ENCODE assay signal across 8 mouse cellular contexts in the genomic region with DNA sequence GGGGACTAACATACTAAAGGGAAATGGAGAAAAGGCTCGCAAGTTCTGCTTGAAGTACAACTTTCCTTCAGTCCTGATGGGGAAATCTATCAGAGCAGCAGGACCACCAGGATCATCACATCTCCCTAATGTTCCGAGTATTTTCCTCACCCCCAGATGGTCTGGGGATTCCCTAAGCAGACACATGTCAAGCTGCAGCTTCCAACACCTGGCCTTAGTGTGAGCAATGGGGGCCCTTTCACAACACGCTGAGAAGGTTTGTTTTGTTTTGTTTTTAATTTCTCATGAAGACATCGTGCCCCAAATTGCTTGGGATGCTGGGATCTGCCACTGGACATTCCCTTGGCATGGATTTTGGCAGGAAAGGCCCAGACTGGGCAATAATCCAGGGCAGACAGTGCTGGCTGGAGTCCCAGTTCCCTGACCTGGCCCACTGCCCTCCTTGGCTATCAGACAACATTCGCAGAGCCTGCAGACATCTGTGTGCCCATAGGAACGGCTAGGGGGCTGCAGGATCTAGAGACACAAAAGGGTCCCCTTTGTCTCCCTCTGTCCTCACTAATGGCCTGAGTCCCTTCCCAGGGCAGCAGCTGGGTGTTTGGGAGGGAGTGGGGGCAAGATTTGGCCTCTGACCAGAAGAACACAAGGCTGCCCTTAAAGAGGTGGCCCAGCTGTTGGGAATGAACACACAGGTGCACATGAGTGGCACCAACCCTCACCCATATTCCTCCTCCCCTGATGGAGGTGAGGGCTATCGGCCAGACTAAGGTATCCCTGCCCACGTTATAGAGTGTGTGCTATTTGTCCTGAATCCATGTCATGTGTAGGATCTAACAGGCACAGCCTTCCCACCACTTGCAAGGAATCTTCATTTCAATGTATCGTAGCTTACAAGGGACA.
DNase-seq lines count a peak whose midpoint lies in the region; ATAC-seq and TF ChIP-seq lines count a peak whose summit lies in the region.

No protein-coding gene starts in this region.

- H3K36me3 ChIP-seq in heart, adult 2 months (ENCODE audit: control insufficient read depth, insufficient read depth, low read length), result no peaks in the 10 kb centered on the region
- no peaks in the 10 kb centered on the region for H3K36me3 ChIP-seq in heart, embryonic 10.5 days
- H3K36me3 ChIP-seq in midbrain, postnatal 0 days (ENCODE audit: insufficient read depth, low read length), result no peaks in the 10 kb centered on the region

- no peaks in the 10 kb centered on the region for H3K79me2 ChIP-seq in heart, adult 2 months (replicated peaks; ENCODE audit: control insufficient read depth, insufficient read depth, low read length)

- no peak for TF ChIP-seq EP300 in heart, adult 2 months (IDR thresholded peaks at IDR 0.05; ENCODE audit: insufficient read depth, low read depth, low read length)

- TF ChIP-seq POLR2A in heart, adult 2 months (IDR thresholded peaks at IDR 0.05; ENCODE audit: insufficient read depth, low read depth, low read length), result no peak

- 41% methylated on average over 9 of the region's 9 CpGs for WGBS in heart, adult 2 months
- WGBS in heart, embryonic 10.5 days, result 75% methylated on average over 9 of the region's 9 CpGs
- WGBS in midbrain, postnatal 0 days, result 68% methylated on average over 9 of the region's 9 CpGs

- no peak for TF ChIP-seq CTCF in heart, adult 2 months (IDR thresholded peaks at IDR 0.05)
- no peak for TF ChIP-seq CTCF in midbrain, postnatal 0 days (IDR thresholded peaks at IDR 0.05)

- H3K9ac ChIP-seq in heart, adult 2 months (ENCODE audit: low read depth, low read length), result no peak overlapping the region
- H3K9ac ChIP-seq in midbrain, postnatal 0 days (replicated peaks; ENCODE audit: low read length, poor library complexity, severe bottlenecking), result no peak overlapping the region

- no peaks in the 10 kb centered on the region for H3K9me3 ChIP-seq in heart, embryonic 10.5 days
- H3K9me3 ChIP-seq in midbrain, postnatal 0 days (ENCODE audit: low read length), result no peaks in the 10 kb centered on the region

- peak; percentile 37 to 60 for DNase-seq in heart, adult 2 months
- DNase-seq in heart, embryonic 10.5 days (ENCODE audit: low spot score), result no peak
- peak; percentile 1 for DNase-seq in NIH3T3 (ENCODE audit: low read depth)
- DNase-seq in cerebellum, adult 18-20 months, result peak; percentile 5 to 33
- DNase-seq in heart, postnatal 14 days, result peak; percentile 52 to 59
- DNase-seq in midbrain, postnatal 0 days (ENCODE audit: low spot score), result peak; percentile 65
- no peak for DNase-seq in thymus, postnatal 14 days
- DNase-seq in thymus, postnatal 25 days, result no peak

- H3K4me2 ChIP-seq in midbrain, postnatal 0 days (ENCODE audit: low read depth, low read length, poor library complexity, severe bottlenecking), result no peak overlapping the region

- intact Hi-C loops in heart, adult 2 months (cut with DNase I), result no loop called here
- intact Hi-C loops in heart, postnatal 14 days (cut with DNase I), result no loop called here

- peak; percentile 71; the same call in 1 of the 2 replicates for ATAC-seq in midbrain, postnatal 0 days (ENCODE audit: low FRiP score)

- H3K27ac ChIP-seq in heart, adult 2 months, result no peak overlapping the region
- no peak overlapping the region for H3K27ac ChIP-seq in heart, embryonic 10.5 days
- no peak overlapping the region for H3K27ac ChIP-seq in midbrain, postnatal 0 days (ENCODE audit: low read depth, low read length)

- H3K4me3 ChIP-seq in heart, adult 2 months, result no peak overlapping the region
- H3K4me3 ChIP-seq in heart, embryonic 10.5 days, result no peak overlapping the region
- no peak overlapping the region for H3K4me3 ChIP-seq in midbrain, postnatal 0 days (ENCODE audit: low read depth, low read length)

- H3K4me1 ChIP-seq in heart, adult 2 months (ENCODE audit: control insufficient read depth, insufficient read depth, low read length), result no peaks in the 10 kb centered on the region
- no peaks in the 10 kb centered on the region for H3K4me1 ChIP-seq in heart, embryonic 10.5 days
- H3K4me1 ChIP-seq in midbrain, postnatal 0 days (ENCODE audit: insufficient read depth, low read length), result no peaks in the 10 kb centered on the region

- no peaks in the 10 kb centered on the region for H3K27me3 ChIP-seq in heart, adult 2 months (ENCODE audit: control insufficient read depth, insufficient read depth, low read length)
- 0 out of 2 replicates have a peak, but pooled peaks cover 5% of the 10 kb centered on the region for H3K27me3 ChIP-seq in heart, embryonic 10.5 days (ENCODE audit: insufficient read depth, poor library complexity, severe bottlenecking)
- no peaks in the 10 kb centered on the region for H3K27me3 ChIP-seq in midbrain, postnatal 0 days (ENCODE audit: insufficient read depth, low read length)

Comparison
In these comparisons a context has a peak if more than half of its experiments do, and no peak if none do; other contexts are left out.
1. DNase-seq: peak in heart, adult 2 months (2 of 2), NIH3T3 (single experiment), cerebellum, adult 18-20 months (2 of 2), heart, postnatal 14 days (2 of 2) and midbrain, postnatal 0 days (single experiment); none in heart, embryonic 10.5 days (single experiment), thymus, postnatal 14 days (single experiment) and thymus, postnatal 25 days (single experiment).